Mouse (Mus musculus) left cerebral cortex, postnatal 36 days (tissue): Measurements from ENCODE around the gene Nop53. TPM values are rescaled to one million over a fixed set of nuclear protein-coding genes. Genes with fewer than 3 reads are reported as not detected.

Experiments
- total RNA-seq, 2 experiments: library from RNA; stranded (reverse); gene quantifications; 2 replicates each; pipeline ENCODE4 v1.2.3; 2021

Gene Nop53
- total RNA-seq, 2 experiments from 2014 or later, result 113 to 130 TPM

Other genes starting within 250 kb of the Nop53 start
- not detected for gene Obox5, start 195.9 kb downstream of the Nop53 start, total RNA-seq
- not detected for gene Obox6, start 106.4 kb downstream of the Nop53 start, total RNA-seq
- gene Crx, start 66.1 kb downstream of the Nop53 start, total RNA-seq, result not detected
- gene Crxos, start 63.5 kb downstream of the Nop53 start, total RNA-seq, result under 1 TPM in 1 of 2 experiments, not detected in 1; 0.27 TPM
- gene Selenow, start 23.7 kb downstream of the Nop53 start, total RNA-seq, result 1,000 to 10,000 TPM; 1,151 to 1,335 TPM
- gene Ehd2, start 21.5 kb upstream of the Nop53 start, total RNA-seq, result 1 to 10 TPM; 3.5 to 6.8 TPM
- 10 to 100 TPM; 11.4 to 17.3 TPM for gene Bicra, start 101.8 kb upstream of the Nop53 start, total RNA-seq
- gene Zfp541, start 115.7 kb upstream of the Nop53 start, total RNA-seq, result under 1 TPM; 0.64 to 0.88 TPM
- 100 to 1,000 TPM; 269 to 307 TPM for gene Napa, start 152.4 kb upstream of the Nop53 start, total RNA-seq
- gene Kptn, start 173.8 kb upstream of the Nop53 start, total RNA-seq, result 10 to 100 TPM; 40.9 to 44.9 TPM
- 100 to 1,000 TPM; 242 to 273 TPM for gene Slc8a2, start 183.8 kb upstream of the Nop53 start, total RNA-seq
- gene Meis3, start 229.0 kb upstream of the Nop53 start, total RNA-seq, result 10 to 100 TPM; 37.3 to 40.9 TPM